Mouse (Mus musculus) CH12.LX (cell line): ENCODE results near the gene B3galt1. TPM values are rescaled to one million over a fixed set of nuclear protein-coding genes. Genes with fewer than 3 reads are reported as not detected.

Experiments used
- DNase-seq: peaks from one replicate; pipeline ENCODE4 v3.0.0-alpha.2; 2013; ENCODE audit errors: extremely low read depth
- H3K27ac ChIP-seq: 2 replicates; pipeline ENCODE4 v1.5.1; 2012; ENCODE audit warnings: low read depth, mild to moderate bottlenecking, control low read depth, moderate library complexity; ENCODE audit not compliant: insufficient read depth
- H3K27me3 ChIP-seq: replicated peaks from 2 replicates; pipeline ENCODE3; 2012; ENCODE audit warnings: inconsistent platforms
- H3K36me3 ChIP-seq, 2 experiments: replicated peaks in 1 of 2; 2 replicates each; pipeline versions ENCODE3 to v1.6.1; 2012; ENCODE audit warnings: inconsistent platforms in 1 of 2, low read length in 1 of 2, mild to moderate bottlenecking in 1 of 2, mixed read lengths in 1 of 2, moderate library complexity in 1 of 2; ENCODE audit not compliant: control insufficient read depth in 1 of 2, insufficient read depth in 1 of 2
- H3K4me1 ChIP-seq, 2 experiments: 2 replicates each; pipeline ENCODE4 v1.6.1; 2012; ENCODE audit warnings: inconsistent platforms in 1 of 2, moderate library complexity in 1 of 2; ENCODE audit not compliant: insufficient read depth in 2 of 2, control insufficient read depth in 1 of 2
- H3K4me2 ChIP-seq: 2 replicates; pipeline ENCODE4 v1.6.1; 2012; ENCODE audit warnings: low read depth, mild to moderate bottlenecking, control low read depth; ENCODE audit not compliant: poor library complexity, insufficient read depth, severe bottlenecking
- H3K4me3 ChIP-seq, 3 experiments: fragments of 150-350 bp in 1 of 3; sonication (generic) in 1 of 3; replicated peaks in 1 of 3; 2 replicates each; pipeline versions ENCODE3 to v1.5.1; 2011 to 2012; ENCODE audit warnings: low read depth in 2 of 3, low read length in 2 of 3, mild to moderate bottlenecking in 2 of 3, moderate library complexity in 2 of 3, control low read depth in 1 of 3, improper control_type of control experiment in 1 of 3, inconsistent platforms in 1 of 3, mixed read lengths in 1 of 3; ENCODE audit not compliant: poor library complexity in 1 of 3
- H3K79me2 ChIP-seq: replicated peaks from 2 replicates; pipeline ENCODE4 v1.6.1; 2012; ENCODE audit warnings: mild to moderate bottlenecking, moderate library complexity; ENCODE audit not compliant: control insufficient read depth, poor library complexity, insufficient read depth, severe bottlenecking; ENCODE audit errors: extremely low read depth
- H3K9ac ChIP-seq: 2 replicates; pipeline ENCODE4 v1.6.1; 2012; ENCODE audit warnings: low read depth, mild to moderate bottlenecking, control low read depth, moderate library complexity; ENCODE audit not compliant: insufficient read depth
- H3K9me3 ChIP-seq: replicated peaks from 2 replicates; pipeline ENCODE3; 2012; ENCODE audit warnings: low read length, inconsistent platforms, mixed read lengths
- CHD1 ChIP-seq: IDR thresholded peaks from 2 replicates; pipeline ENCODE4 v1.6.1; 2012; ENCODE audit warnings: low read depth, low read length, improper control_type of control experiment, inconsistent platforms
- CHD2 ChIP-seq: IDR thresholded peaks from 2 replicates; pipeline ENCODE4 v1.6.1; 2011; ENCODE audit warnings: low read length, improper control_type of control experiment
- E2F4 ChIP-seq: IDR thresholded peaks from 2 replicates; pipeline ENCODE4 v1.6.1; 2011; ENCODE audit warnings: low read depth, low read length, improper control_type of control experiment; ENCODE audit not compliant: insufficient replicate concordance
- ELF1 ChIP-seq: IDR thresholded peaks from 2 replicates; pipeline ENCODE4 v1.6.1; 2014; ENCODE audit warnings: low read depth, mild to moderate bottlenecking, inconsistent platforms, low read length, improper control_type of control experiment
- ETS1 ChIP-seq: conservative IDR thresholded peaks from 2 replicates; pipeline ENCODE4 v1.6.1; 2012; ENCODE audit warnings: low read depth, mild to moderate bottlenecking, inconsistent platforms, low read length, improper control_type of control experiment, moderate library complexity
- GABPA ChIP-seq: IDR thresholded peaks from 2 replicates; pipeline ENCODE4 v1.6.1; 2012; ENCODE audit warnings: low read depth, low read length, improper control_type of control experiment, inconsistent platforms; ENCODE audit not compliant: insufficient replicate concordance
- HCFC1 ChIP-seq: IDR thresholded peaks from 2 replicates; pipeline ENCODE4 v1.6.1; 2012; ENCODE audit warnings: low read depth, mild to moderate bottlenecking, inconsistent platforms, low read length, improper control_type of control experiment
- IRF4 ChIP-seq: IDR thresholded peaks from 2 replicates; pipeline ENCODE4 v1.6.1; 2014; ENCODE audit warnings: low read depth, mild to moderate bottlenecking, inconsistent platforms, low read length, improper control_type of control experiment
- JUN ChIP-seq: IDR thresholded peaks from 2 replicates; pipeline ENCODE4 v1.6.1; 2011; ENCODE audit warnings: low read depth, mild to moderate bottlenecking, low read length, improper control_type of control experiment, moderate library complexity; ENCODE audit not compliant: insufficient read depth
- JUND ChIP-seq: conservative IDR thresholded peaks from 2 replicates; pipeline ENCODE4 v1.6.1; 2011; ENCODE audit warnings: low read depth, low read length, improper control_type of control experiment
- KAT2A ChIP-seq: IDR thresholded peaks from 2 replicates; pipeline ENCODE4 v1.6.1; 2012; ENCODE audit warnings: low read length, improper control_type of control experiment, inconsistent platforms; ENCODE audit not compliant: insufficient replicate concordance
- MAFK ChIP-seq: IDR thresholded peaks from 2 replicates; pipeline ENCODE4 v1.6.1; 2011; ENCODE audit warnings: low read length, improper control_type of control experiment; ENCODE audit not compliant: insufficient replicate concordance
- MAX ChIP-seq: IDR thresholded peaks from 2 replicates; pipeline ENCODE4 v1.6.1; 2011; ENCODE audit warnings: low read length, improper control_type of control experiment
- MEF2A ChIP-seq: IDR thresholded peaks from 2 replicates; pipeline ENCODE4 v1.6.1; 2014; ENCODE audit warnings: low read depth, mild to moderate bottlenecking, inconsistent platforms, low read length, improper control_type of control experiment, borderline replicate concordance
- MXI1 ChIP-seq: IDR thresholded peaks from 2 replicates; pipeline ENCODE4 v1.6.1; 2011; ENCODE audit warnings: mild to moderate bottlenecking, low read depth, low read length, improper control_type of control experiment
- NELFE ChIP-seq: IDR thresholded peaks from 2 replicates; pipeline ENCODE4 v1.6.1; 2011; ENCODE audit warnings: low read depth, low read length, improper control_type of control experiment
- NRF1 ChIP-seq: IDR thresholded peaks from 2 replicates; pipeline ENCODE4 v1.6.1; 2014; ENCODE audit warnings: low read depth, mild to moderate bottlenecking, inconsistent platforms, low read length, improper control_type of control experiment, moderate library complexity
- PAX5 ChIP-seq: IDR thresholded peaks from 2 replicates; pipeline ENCODE4 v1.6.1; 2012; ENCODE audit warnings: low read length, inconsistent platforms, mixed read lengths
- POLR2A ChIP-seq: IDR thresholded peaks from 2 replicates; pipeline ENCODE4 v1.6.1; 2011; ENCODE audit warnings: low read depth, mild to moderate bottlenecking, improper control_type of control experiment, low read length
- POLR2AphosphoS2 ChIP-seq: IDR thresholded peaks from 2 replicates; pipeline ENCODE4 v1.6.1; 2011; ENCODE audit warnings: low read depth, low read length, improper control_type of control experiment
- TBP ChIP-seq: conservative IDR thresholded peaks from 2 replicates; pipeline ENCODE4 v1.6.1; 2011; ENCODE audit warnings: low read depth, low read length, improper control_type of control experiment
- TCF12 ChIP-seq: IDR thresholded peaks from 2 replicates; pipeline ENCODE4 v1.6.1; 2014; ENCODE audit warnings: low read depth, mild to moderate bottlenecking, inconsistent platforms, low read length, improper control_type of control experiment
- UBTF ChIP-seq: IDR thresholded peaks from 2 replicates; pipeline ENCODE4 v1.6.1; 2012; ENCODE audit warnings: low read depth, mild to moderate bottlenecking, inconsistent platforms, low read length, improper control_type of control experiment, moderate library complexity
- USF1 ChIP-seq: IDR thresholded peaks from 2 replicates; pipeline ENCODE4 v1.6.1; 2014; ENCODE audit warnings: low read depth, mild to moderate bottlenecking, inconsistent platforms, low read length, improper control_type of control experiment
- USF2 ChIP-seq: conservative IDR thresholded peaks from 2 replicates; pipeline ENCODE4 v1.6.1; 2011; ENCODE audit warnings: low read depth, low read length, improper control_type of control experiment
- ZKSCAN1 ChIP-seq: IDR thresholded peaks from 2 replicates; pipeline ENCODE4 v1.6.1; 2012; ENCODE audit warnings: low read depth, inconsistent platforms, low read length, improper control_type of control experiment, borderline replicate concordance
- ZMIZ1 ChIP-seq: IDR thresholded peaks from 2 replicates; pipeline ENCODE4 v1.6.1; 2012; ENCODE audit warnings: low read depth, mild to moderate bottlenecking, inconsistent platforms, low read length, improper control_type of control experiment
- dilution Hi-C: fragments of 300-500 bp; cut with MboI; formaldehyde crosslinking; loops from 2 replicates; pipeline ENCODE4 v1.14.3; 2020; ENCODE audit warnings: low sequenced_read_pairs; ENCODE audit not compliant: extremely low pct_unique_long_range_greater_than_20kb, extremely low pct_ligation_motif_present
- in situ Hi-C: fragments of 300-500 bp; cut with MboI; formaldehyde crosslinking; loops from 3 replicates; pipeline ENCODE4 v1.14.3; 2019; ENCODE audit warnings: low sequenced_read_pairs, low pct_ligation_motif_present, low pct_unique_long_range_greater_than_20kb, mixed read lengths
- polyA plus RNA-seq: library from polyadenylated mRNA; unstranded; fragments of >175 nt; gene quantifications from 2 replicates; pipeline ENCODE4 v1.2.1, GENCODE M21; 2012; ENCODE audit warnings: low read depth; ENCODE audit not compliant: insufficient read length
- total RNA-seq, 2 experiments: library from RNA; depleted of rRNA; stranded (reverse); fragments of 300-350 nt in 1 of 2; fragments of >200 nt in 1 of 2; gene quantifications; 2 replicates each; pipeline ENCODE4 v1.2.3; 2012 to 2014

B3galt1 gene
- total and polyA plus RNA-seq, 3 experiments: not detected

DNA sequence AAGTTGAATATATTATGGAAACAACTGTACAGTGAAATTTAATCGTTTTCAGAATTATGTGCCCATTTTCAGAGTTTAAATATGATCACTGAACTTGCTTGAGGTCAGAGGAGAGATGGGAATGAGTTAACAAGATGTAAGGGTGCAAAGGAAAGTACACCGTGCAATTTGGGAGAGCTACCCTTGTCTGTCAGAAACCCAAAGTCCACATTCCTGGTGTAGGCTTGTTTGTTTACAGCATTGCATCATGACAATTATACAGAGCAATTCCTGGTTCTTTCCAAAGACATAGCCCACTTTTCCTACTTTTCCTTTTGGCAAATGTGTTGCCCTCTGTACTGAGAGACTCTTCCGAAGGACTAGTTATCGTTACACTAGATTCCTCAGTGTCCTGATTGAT lies 390.5 kb downstream of the B3galt1 start:
- Histone ChIP-seq H3K4me3 (no peak overlapping the region), H3K9me3 (peaks cover 42% of the 10 kb centered on the region), H3K4me2 (no peak overlapping the region), H3K9ac (no peak overlapping the region), H3K36me3 (no peaks in the 10 kb centered on the region), H3K79me2 (no peaks in the 10 kb centered on the region), H3K27ac (no peak overlapping the region), H3K27me3 (no peaks in the 10 kb centered on the region), H3K4me1 (no peaks in the 10 kb centered on the region)
- no peak for DNase-seq
- in situ Hi-C loops: no loop called here
- dilution Hi-C loops: no loop called here
- TF ChIP-seq HCFC1 (no peak), MEF2A (no peak), ZKSCAN1 (no peak), JUND (no peak), UBTF (no peak), CHD1 (no peak), TCF12 (no peak), GABPA (no peak), PAX5 (no peak), NELFE (no peak), POLR2AphosphoS2 (no peak), NRF1 (no peak), MAX (no peak), ETS1 (no peak), TBP (no peak), POLR2A (no peak), ZMIZ1 (no peak), KAT2A (no peak)

DNA sequence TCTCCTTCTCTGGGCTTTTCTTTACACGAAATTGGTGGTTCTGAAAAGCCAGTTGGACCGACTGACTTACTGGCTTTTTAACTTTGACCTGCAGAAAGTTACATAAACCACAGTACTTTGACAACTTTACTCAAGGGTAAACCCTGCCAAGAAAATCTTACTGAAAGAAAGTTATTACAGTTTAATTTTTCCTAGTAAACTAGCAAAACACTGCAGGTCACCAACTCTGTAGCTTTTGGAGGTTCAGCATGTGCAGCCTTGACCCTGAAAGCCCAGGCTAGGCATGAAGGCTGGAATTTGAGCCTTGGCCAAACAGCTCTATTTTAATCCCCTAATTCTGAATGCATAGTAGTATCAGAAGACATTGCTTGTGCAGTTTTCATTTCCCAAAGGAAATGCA lies 391.9 kb downstream of the B3galt1 start:
- no peaks in the 10 kb centered on the region for H3K36me3 ChIP-seq
- in situ Hi-C loops: no loop called here
- DNase-seq: no peak
- no peak overlapping the region for H3K4me3 ChIP-seq
- H3K9me3 ChIP-seq: peaks cover 36% of the 10 kb centered on the region
- dilution Hi-C loops: no loop called here
- no peaks in the 10 kb centered on the region for H3K79me2 ChIP-seq
- no peaks in the 10 kb centered on the region for H3K4me1 ChIP-seq
- H3K27me3 ChIP-seq: no peaks in the 10 kb centered on the region
- no peak overlapping the region for H3K4me2 ChIP-seq
- no peak overlapping the region for H3K27ac ChIP-seq
- TF ChIP-seq ZKSCAN1 (no peak), MEF2A (no peak), ELF1 (no peak), MXI1 (no peak), CHD2 (no peak), ETS1 (no peak), POLR2A (no peak), IRF4 (no peak), GABPA (no peak), E2F4 (no peak), POLR2AphosphoS2 (no peak), JUN (no peak), KAT2A (no peak), TCF12 (no peak), MAFK (no peak), USF2 (no peak), HCFC1 (no peak), USF1 (no peak), MAX (no peak)
- H3K9ac ChIP-seq: no peak overlapping the region
